Mouse (Mus musculus) cerebellum, postnatal 36 days (tissue): Measurements from ENCODE around the gene Ncapd3.
A peak's percentile ranks its signal among the peaks of the same experiment; 100 is the strongest.

Source experiments
- DNase-seq, 2 experiments: peaks; one replicate each; pipeline ENCODE4 v3.0.0; 2021 to 2022; ENCODE audit warnings: mixed read lengths in 2 of 2

Ncapd3 gene

GRCm38 (mm10) chr9:27029828-27030762 is at the start of gene Ncapd3, which contains the start of gene Vps26b:
Gene Ncapd3 (plus strand): TSS chr9:27030175.
Gene Vps26b (minus strand): TSS chr9:27030065.
- DNase-seq = peak; percentile 95 to 96

GRCm38 (mm10) chr9:26985090-26985613 is 44.8 kb upstream of the Ncapd3 start:
- DNase-seq = no peak

- DNase-seq = no peak
These were observed 44.2 kb upstream of the Ncapd3 start for GRCm38 (mm10) chr9:26985668-26986277.

GRCm38 (mm10) chr9:26990181-26990580 is 39.8 kb upstream of the Ncapd3 start:
- no peak for DNase-seq

- no peak for DNase-seq
These were observed 36.9 kb upstream of the Ncapd3 start for GRCm38 (mm10) chr9:26993118-26993517.

GRCm38 (mm10) chr9:26993900-26994299 is 36.1 kb upstream of the Ncapd3 start:
- no peak for DNase-seq

- no peak for DNase-seq
These were observed 32.9 kb upstream of the Ncapd3 start for GRCm38 (mm10) chr9:26997062-26997461.

- no peak for DNase-seq
These were observed 32.5 kb upstream of the Ncapd3 start for GRCm38 (mm10) chr9:26997501-26997900.

- DNase-seq = no peak
These were observed 31.1 kb upstream of the Ncapd3 start for GRCm38 (mm10) chr9:26998669-26999460.

GRCm38 (mm10) chr9:26999461-27000395 is 30.2 kb upstream of the Ncapd3 start, which contains the start of the genes Acad8 and Thyn1:
Gene Acad8 (minus strand): TSS chr9:26999566.
Gene Thyn1 (plus strand): TSS chr9:26999710.
- DNase-seq = peak; percentile 94

- DNase-seq = no peak
These were observed 24.7 kb upstream of the Ncapd3 start for GRCm38 (mm10) chr9:27005231-27005630.

GRCm38 (mm10) chr9:27005933-27006332 is 24.0 kb upstream of the Ncapd3 start:
- no peak for DNase-seq

- no peak for DNase-seq
These were observed 23.1 kb upstream of the Ncapd3 start for GRCm38 (mm10) chr9:27006866-27007265.

GRCm38 (mm10) chr9:27009231-27009630 is 20.7 kb upstream of the Ncapd3 start:
- no peak for DNase-seq

- no peak for DNase-seq
These were observed 18.4 kb upstream of the Ncapd3 start for GRCm38 (mm10) chr9:27011572-27011971.

GRCm38 (mm10) chr9:27018961-27019360 is 11.0 kb upstream of the Ncapd3 start:
- DNase-seq = no peak

- DNase-seq = no peak
These were observed 6.3 kb upstream of the Ncapd3 start for GRCm38 (mm10) chr9:27023681-27024080.

- DNase-seq = no peak
These were observed 3.3 kb upstream of the Ncapd3 start for GRCm38 (mm10) chr9:27026708-27027107.

- peak; percentile 57 to 60 for DNase-seq
These were observed 750 bp upstream of the Ncapd3 start for GRCm38 (mm10) chr9:27029022-27029827.

- DNase-seq = no peak
These were observed 757 bp downstream of the Ncapd3 start for GRCm38 (mm10) chr9:27030763-27031100.

- DNase-seq = no peak
These were observed 13.9 kb downstream of the Ncapd3 start for GRCm38 (mm10) chr9:27043892-27044291.
